Mouse (Mus musculus) hindbrain, embryonic 16.5 days (tissue): ENCODE results near the gene Slc25a20. TPM values are rescaled to one million over a fixed set of nuclear protein-coding genes. Genes with fewer than 3 reads are reported as not detected.

Experiments
- ATAC-seq: fragments of 200-750 bp; cut with Nextera tagmentation; 2 replicates; pipeline ENCODE4 v1.8.0; 2017; ENCODE audit warnings: moderate TSS enrichment, moderate library complexity
- H3K27ac ChIP-seq: fragments of 300-500 bp; sonication (generic); 2 replicates; pipeline ENCODE4 v1.5.1; 2014; ENCODE audit warnings: low read depth, mild to moderate bottlenecking, control low read depth, low read length, moderate library complexity
- H3K27me3 ChIP-seq: fragments of 300-500 bp; sonication (generic); replicated peaks from 2 replicates; pipeline ENCODE4 v1.6.1; 2014; ENCODE audit warnings: low read length; ENCODE audit not compliant: control insufficient read depth, insufficient read depth
- H3K36me3 ChIP-seq: fragments of 300-500 bp; sonication (generic); 2 replicates; pipeline ENCODE4 v1.6.1; 2014; ENCODE audit warnings: mild to moderate bottlenecking, low read length, moderate library complexity, mixed read lengths; ENCODE audit not compliant: control insufficient read depth, insufficient read depth
- H3K4me1 ChIP-seq: fragments of 300-500 bp; sonication (generic); 2 replicates; pipeline ENCODE4 v1.6.1; 2014; ENCODE audit warnings: low read depth, low read length; ENCODE audit not compliant: control insufficient read depth, insufficient read depth
- H3K4me2 ChIP-seq: fragments of 300-500 bp; sonication (generic); 2 replicates; pipeline ENCODE4 v1.6.1; 2014; ENCODE audit warnings: mild to moderate bottlenecking, low read length, control low read depth, moderate library complexity
- H3K4me3 ChIP-seq: fragments of 300-500 bp; sonication (generic); 2 replicates; pipeline ENCODE4 v1.5.1; 2014; ENCODE audit warnings: mild to moderate bottlenecking, low read length, control low read depth, moderate library complexity
- H3K9ac ChIP-seq: fragments of 300-500 bp; sonication (generic); 2 replicates; pipeline ENCODE4 v1.6.1; 2014; ENCODE audit warnings: low read depth, mild to moderate bottlenecking, control low read depth, low read length, moderate library complexity
- H3K9me3 ChIP-seq: fragments of 300-500 bp; sonication (generic); 2 replicates; pipeline ENCODE4 v1.6.1; 2014; ENCODE audit warnings: mild to moderate bottlenecking, low read length, moderate library complexity; ENCODE audit not compliant: control insufficient read depth
- WGBS: fragments of 180-500 bp; shearing (Covaris S2); extraction: QIAGEN DNeasy Blood & Tissue Kit; methylation state at CpG from one replicate; pipeline ENCODE4 v1.1.7; 2014; 5-methylcytosine and 5-hydroxymethylcytosine counted together
- polyA plus RNA-seq: library from polyadenylated mRNA; unstranded; fragments of >200 nt; fragmentation: Nextera tagmentation; extraction: Ambion mirVana; gene quantifications from 2 replicates; pipeline ENCODE4 v1.2.1, GENCODE M21; 2015

Gene Slc25a20
- polyA plus RNA-seq, 1 experiment from 2014 or later = 51.3 TPM

DNA sequence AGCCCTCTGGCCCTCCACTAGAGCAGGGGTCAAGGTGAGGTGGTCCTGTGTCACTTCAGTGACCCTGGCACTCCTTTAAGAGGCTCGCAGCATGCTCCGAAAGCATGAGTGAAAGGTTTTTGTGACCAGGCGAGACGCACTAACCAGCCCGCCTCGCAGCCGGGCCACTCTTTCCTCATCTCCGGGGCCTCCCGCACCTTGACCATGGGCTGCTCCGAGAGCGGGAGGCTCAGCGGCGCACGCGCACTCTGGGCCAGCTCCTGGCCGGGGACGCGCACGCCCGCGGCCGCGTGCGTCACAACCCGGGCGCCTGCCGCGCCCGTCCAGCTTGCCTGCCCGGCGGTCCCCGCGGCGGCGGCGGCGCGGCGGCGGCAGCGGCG, 29.9 kb downstream of the Slc25a20 start:
- Histone ChIP-seq H3K27ac (peak overlapping the region; percentile 84), H3K4me2 (peak overlapping the region; percentile 61), H3K27me3 (no peaks in the 10 kb centered on the region), H3K4me3 (peak overlapping the region; percentile 84), H3K9me3 (no peaks in the 10 kb centered on the region), H3K9ac (peak overlapping the region; percentile 73), H3K36me3 (no peaks in the 10 kb centered on the region), H3K4me1 (peaks cover 23% of the 10 kb centered on the region)
- WGBS = 1% methylated on average over 37 of the region's 42 CpGs
- peak; percentile 91 for ATAC-seq

DNA sequence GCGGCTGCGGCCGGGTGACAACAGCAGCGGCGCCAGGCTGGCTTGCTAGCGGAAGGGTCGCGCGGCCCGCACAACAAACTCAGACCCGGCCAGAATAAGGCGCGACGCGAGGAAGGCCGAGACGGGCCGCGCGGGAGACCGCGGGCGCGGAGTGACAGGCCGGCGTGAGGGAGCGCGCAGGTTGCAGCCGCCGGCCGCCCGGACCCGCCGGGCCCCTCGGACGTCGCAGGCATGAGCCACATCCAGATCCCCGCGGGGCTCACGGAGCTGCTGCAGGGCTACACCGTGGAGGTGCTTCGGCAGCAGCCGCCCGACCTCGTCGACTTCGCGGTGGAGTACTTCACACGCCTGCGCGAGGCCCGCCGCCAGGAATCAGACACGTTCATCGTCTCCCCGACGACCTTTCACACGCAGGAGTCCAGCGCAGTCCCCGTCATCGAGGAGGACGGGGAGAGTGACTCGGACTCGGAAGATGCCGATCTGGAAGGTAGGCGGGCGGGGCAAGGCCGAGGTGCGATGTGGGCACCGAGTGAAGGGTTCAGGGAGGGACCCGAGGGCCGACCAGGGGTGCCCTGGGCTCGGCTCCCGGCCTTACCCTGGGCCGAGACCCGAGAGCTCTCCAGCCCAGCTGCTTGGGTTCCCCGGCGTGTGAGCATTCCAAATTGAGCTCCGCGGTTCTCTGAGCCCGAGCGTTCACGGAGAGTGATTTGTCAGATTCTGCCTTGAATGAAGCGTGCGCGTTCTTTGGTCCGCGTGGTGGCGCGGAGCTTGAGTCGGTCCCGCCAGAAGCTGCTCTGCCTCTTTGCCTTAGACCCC, 30.5 kb downstream of the Slc25a20 start:
- peak; percentile 69 for ATAC-seq
- WGBS = 0% methylated on average over 68 of the region's 92 CpGs
- Histone ChIP-seq H3K4me1 (peaks cover 23% of the 10 kb centered on the region), H3K36me3 (no peaks in the 10 kb centered on the region), H3K4me2 (peak overlapping the region; percentile 61), H3K9ac (peak overlapping the region; percentile 73), H3K4me3 (peak overlapping the region; percentile 84), H3K27me3 (no peaks in the 10 kb centered on the region), H3K27ac (peak overlapping the region; percentile 84), H3K9me3 (no peaks in the 10 kb centered on the region)

DNA sequence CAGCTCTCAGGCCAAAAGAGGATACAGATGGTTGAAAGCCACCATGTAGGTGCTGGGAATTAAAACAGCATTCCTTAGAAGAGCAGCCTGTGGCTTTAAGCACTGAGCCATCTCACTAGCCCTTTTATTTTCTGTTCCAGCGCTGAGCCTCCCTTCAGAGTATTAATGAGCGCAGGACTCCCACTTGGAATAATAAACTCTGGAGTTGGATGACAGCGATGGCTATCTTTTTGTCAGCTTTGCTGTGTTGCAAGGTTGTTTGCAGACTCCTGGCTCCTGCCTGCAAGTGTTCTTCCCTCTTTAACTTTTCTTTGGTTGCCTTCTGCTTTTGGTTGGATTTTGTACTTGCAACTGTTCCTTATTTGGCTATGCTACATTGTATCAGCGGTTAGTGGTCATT, 32.1 kb downstream of the Slc25a20 start:
- no peaks in the 10 kb centered on the region for H3K9me3 ChIP-seq
- H3K27ac ChIP-seq = no peak overlapping the region
- peaks cover 23% of the 10 kb centered on the region for H3K4me1 ChIP-seq
- H3K36me3 ChIP-seq = no peaks in the 10 kb centered on the region
- peak overlapping the region; percentile 61 for H3K4me2 ChIP-seq
- H3K9ac ChIP-seq = no peak overlapping the region
- H3K4me3 ChIP-seq = peak overlapping the region; percentile 84
- WGBS = 65% methylated on average over 4 of the region's 4 CpGs
- ATAC-seq = no peak
- H3K27me3 ChIP-seq = no peaks in the 10 kb centered on the region

DNA sequence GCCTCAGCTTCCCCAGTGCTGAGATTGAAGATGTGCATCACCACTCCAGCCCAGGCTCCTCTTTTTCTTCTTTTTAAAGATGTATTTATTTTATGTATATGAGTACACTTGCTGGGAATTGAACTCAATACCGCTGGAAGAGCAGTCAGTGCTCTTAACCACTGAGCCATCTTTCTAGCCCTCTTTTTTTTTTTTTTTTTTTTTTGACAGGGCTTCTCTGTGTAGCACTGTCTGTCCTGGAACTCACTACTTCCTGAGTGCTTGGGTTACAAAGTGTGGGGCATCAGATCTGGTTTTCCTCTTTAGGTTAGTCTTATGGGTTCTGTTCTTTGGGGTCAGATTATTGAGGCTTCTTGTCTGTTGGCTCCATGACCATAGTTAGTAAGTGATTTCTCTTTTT, 32.6 kb downstream of the Slc25a20 start:
- no peak for ATAC-seq
- WGBS = 74% methylated on average over 1 of the region's 1 CpGs

DNA sequence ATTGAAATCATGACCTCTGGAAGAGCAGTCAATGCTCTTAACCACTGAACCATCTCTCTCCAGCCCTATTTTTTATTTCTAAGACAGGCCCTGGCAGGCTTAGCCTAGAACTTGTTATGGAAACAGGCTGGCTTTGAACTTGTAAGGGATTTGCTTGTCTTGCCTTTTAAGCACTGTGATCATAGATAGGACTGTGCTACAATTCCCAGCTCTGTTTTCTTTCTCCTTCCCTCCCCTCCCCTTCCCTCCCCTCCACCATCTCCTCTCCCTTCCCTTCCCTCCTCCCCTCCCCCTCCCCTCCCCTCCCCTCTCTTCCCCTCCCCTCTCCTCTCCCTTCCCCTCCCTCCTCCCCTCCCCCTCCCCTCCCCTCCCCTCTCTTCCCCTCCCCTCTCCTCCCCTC, 40.6 kb downstream of the Slc25a20 start:
- Histone ChIP-seq H3K4me3 (no peak overlapping the region), H3K27ac (no peak overlapping the region), H3K36me3 (no peaks in the 10 kb centered on the region), H3K27me3 (no peaks in the 10 kb centered on the region), H3K9ac (no peak overlapping the region), H3K4me2 (no peak overlapping the region), H3K9me3 (no peaks in the 10 kb centered on the region), H3K4me1 (peaks cover 4% of the 10 kb centered on the region; the same call in 1 of the 2 replicates)
- ATAC-seq = no peak

More for the DNA sequence above, 32.6 kb downstream of the Slc25a20 start:
- Histone ChIP-seq H3K36me3 (no peaks in the 10 kb centered on the region), H3K9me3 (no peaks in the 10 kb centered on the region), H3K27ac (no peak overlapping the region), H3K4me1 (peaks cover 23% of the 10 kb centered on the region), H3K4me2 (peak overlapping the region; percentile 61; the same call in 1 of the 2 replicates), H3K9ac (no peak overlapping the region), H3K4me3 (no peak overlapping the region), H3K27me3 (no peaks in the 10 kb centered on the region)

DNA sequence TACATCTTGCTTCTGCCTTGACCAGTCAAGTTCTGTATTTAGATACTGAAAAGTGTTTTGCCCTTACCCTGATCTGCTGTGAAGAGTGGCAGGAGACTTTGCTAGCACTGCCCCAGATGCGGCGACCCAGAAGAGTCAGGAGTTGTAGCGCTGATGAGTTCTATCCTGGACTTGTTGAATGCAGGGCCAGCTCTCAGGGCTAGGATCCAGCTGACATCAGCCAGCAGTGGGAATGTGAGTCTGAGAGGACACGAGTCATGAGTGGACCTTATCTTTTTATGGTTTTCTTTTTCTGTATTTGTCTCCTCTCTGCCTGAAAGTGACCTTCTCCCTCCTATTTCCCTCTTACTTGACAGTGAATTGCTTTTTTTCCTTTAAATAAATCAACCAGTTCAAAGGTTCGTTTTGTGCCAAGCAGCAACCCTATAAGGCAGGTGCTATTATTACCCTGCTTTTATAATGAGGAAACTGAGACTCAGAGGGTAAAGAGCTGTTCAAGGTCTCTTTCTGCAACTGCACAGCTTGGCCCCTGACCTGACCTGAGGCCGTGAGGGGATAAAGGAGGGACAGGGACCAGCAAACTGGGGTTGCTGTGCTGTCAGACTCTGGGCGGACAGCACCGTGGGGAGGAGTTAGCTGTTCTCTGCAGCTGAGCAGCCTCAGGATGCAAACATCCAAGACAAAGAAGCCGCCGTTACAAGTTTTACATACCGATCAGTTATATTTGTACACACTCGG, 41.7 kb downstream of the Slc25a20 start:
- no peaks in the 10 kb centered on the region for H3K36me3 ChIP-seq
- H3K9ac ChIP-seq = peak overlapping the region; percentile 38
- 25% methylated on average over 12 of the region's 12 CpGs for WGBS
- peaks cover 4% of the 10 kb centered on the region; the same call in 1 of the 2 replicates for H3K4me1 ChIP-seq
- H3K27me3 ChIP-seq = no peaks in the 10 kb centered on the region
- H3K9me3 ChIP-seq = no peaks in the 10 kb centered on the region
- no peak for ATAC-seq
- H3K4me2 ChIP-seq = no peak overlapping the region
- no peak overlapping the region for H3K4me3 ChIP-seq
- H3K27ac ChIP-seq = no peak overlapping the region; the same call in 1 of the 2 replicates

DNA sequence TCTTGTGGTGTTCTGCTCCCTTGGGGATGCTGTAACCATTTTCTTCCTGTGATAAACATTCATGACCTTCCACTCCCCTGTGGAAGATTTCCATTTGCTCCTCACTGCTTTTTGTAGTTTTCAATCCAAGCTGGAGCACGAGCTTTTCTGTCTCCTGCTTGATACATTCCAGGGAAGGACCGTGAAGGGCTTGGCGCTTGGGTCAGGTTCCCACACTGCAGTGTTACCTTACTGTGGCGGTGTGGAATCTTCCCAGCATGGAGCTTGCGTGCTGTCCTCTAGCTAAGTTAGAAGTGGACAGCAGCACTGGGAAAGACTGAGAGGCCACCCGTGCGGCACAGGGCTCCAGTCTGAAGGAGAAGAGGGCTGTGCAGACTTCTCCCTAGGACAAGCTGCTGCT, 42.7 kb downstream of the Slc25a20 start:
- no peaks in the 10 kb centered on the region for H3K9me3 ChIP-seq
- ATAC-seq = no peak
- no peak overlapping the region for H3K9ac ChIP-seq
- no peaks in the 10 kb centered on the region for H3K36me3 ChIP-seq
- no peaks in the 10 kb centered on the region for H3K27me3 ChIP-seq
- H3K4me3 ChIP-seq = no peak overlapping the region
- H3K4me1 ChIP-seq = peaks cover 4% of the 10 kb centered on the region; the same call in 1 of the 2 replicates
- peak overlapping the region; percentile 40; the same call in 1 of the 2 replicates for H3K27ac ChIP-seq
- 63% methylated on average over 7 of the region's 7 CpGs for WGBS
- no peak overlapping the region for H3K4me2 ChIP-seq

DNA sequence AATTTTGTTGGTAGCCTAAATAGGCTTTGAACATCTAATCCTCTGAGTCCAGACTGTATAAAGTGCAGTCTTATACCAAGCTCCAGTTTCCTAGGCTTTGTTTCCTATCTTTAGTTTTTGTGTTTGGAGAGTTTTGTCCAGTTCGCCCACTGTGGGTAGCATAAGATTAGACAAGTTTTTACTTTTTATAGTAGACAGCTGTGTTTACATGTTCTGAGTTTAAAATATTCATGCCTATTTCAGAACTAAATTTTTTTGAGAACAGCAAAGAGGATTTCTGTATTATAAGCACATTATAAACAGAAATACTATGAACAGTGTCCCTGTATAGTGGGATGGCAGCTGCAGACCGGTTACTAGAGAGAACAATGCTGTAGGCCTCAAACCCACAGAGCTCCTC, 45.3 kb downstream of the Slc25a20 start:
- no peak for ATAC-seq
- H3K9ac ChIP-seq = no peak overlapping the region
- no peak overlapping the region for H3K4me2 ChIP-seq
- peaks cover 4% of the 10 kb centered on the region; the same call in 1 of the 2 replicates for H3K4me1 ChIP-seq
- H3K27ac ChIP-seq = no peak overlapping the region
- 93% methylated on average over 2 of the region's 2 CpGs for WGBS
- no peaks in the 10 kb centered on the region for H3K9me3 ChIP-seq
- no peaks in the 10 kb centered on the region for H3K36me3 ChIP-seq
- H3K4me3 ChIP-seq = no peak overlapping the region
- H3K27me3 ChIP-seq = no peaks in the 10 kb centered on the region

DNA sequence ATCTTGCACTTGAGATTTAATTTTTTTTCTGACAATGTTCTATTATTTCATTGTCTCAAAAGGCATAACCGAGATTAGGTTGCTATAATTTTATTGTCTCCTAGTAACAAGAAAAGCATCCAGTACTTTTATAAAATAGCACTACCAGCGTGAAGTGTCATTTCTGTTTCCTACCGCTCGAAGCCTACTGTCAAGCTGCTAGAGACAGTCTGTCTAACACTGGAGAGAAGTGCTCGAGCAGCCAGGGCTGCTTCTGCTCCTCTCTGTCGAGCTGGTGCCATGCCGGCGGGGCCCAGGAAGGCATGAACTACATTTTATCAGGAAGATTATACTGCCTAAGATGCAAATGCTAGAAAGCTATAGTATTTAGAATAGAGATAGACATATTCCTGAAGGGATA, 46.9 kb downstream of the Slc25a20 start:
- H3K9me3 ChIP-seq = no peaks in the 10 kb centered on the region
- H3K4me1 ChIP-seq = peaks cover 2% of the 10 kb centered on the region; the same call in 1 of the 2 replicates
- no peak overlapping the region for H3K27ac ChIP-seq
- H3K36me3 ChIP-seq = no peaks in the 10 kb centered on the region
- H3K9ac ChIP-seq = no peak overlapping the region
- no peak overlapping the region for H3K4me2 ChIP-seq
- no peaks in the 10 kb centered on the region for H3K27me3 ChIP-seq
- WGBS = 90% methylated on average over 8 of the region's 8 CpGs
- no peak overlapping the region for H3K4me3 ChIP-seq
- no peak for ATAC-seq
